Mouse (Mus musculus) splenic B cell, adult 2 months (primary cell): ENCODE data around the gene Clcn1.

ENCODE experiments used
- DNase-seq: peaks from one replicate; pipeline ENCODE4 v3.0.0-alpha.2; 2011; ENCODE audit warnings: low read depth, low spot score
- H3K27me3 ChIP-seq: 2 replicates; pipeline ENCODE4 v1.6.1; 2012; ENCODE audit warnings: mild to moderate bottlenecking, low read length, moderate library complexity, mixed read lengths; ENCODE audit not compliant: control insufficient read depth, poor library complexity, insufficient read depth, severe bottlenecking
- H3K36me3 ChIP-seq: 2 replicates; pipeline ENCODE4 v1.6.1; 2012; ENCODE audit warnings: mild to moderate bottlenecking, low read length, moderate library complexity, mixed read lengths; ENCODE audit not compliant: control insufficient read depth, poor library complexity, insufficient read depth, severe bottlenecking

The Clcn1 gene

GRCm38 (mm10) chr6:42326509-42326908 is 40.0 kb downstream of the Clcn1 start:
- H3K36me3 ChIP-seq: no peaks in the 10 kb centered on the region
- no peak for DNase-seq

GRCm38 (mm10) chr6:42328757-42329156 is 42.3 kb downstream of the Clcn1 start:
- H3K27me3 ChIP-seq: peaks cover under 1% of the 10 kb centered on the region; the same call in 1 of the 2 replicates
- H3K36me3 ChIP-seq: no peaks in the 10 kb centered on the region
- DNase-seq: no peak

More at GRCm38 (mm10) chr6:42326509-42326908, 40.0 kb downstream of the Clcn1 start:
- peaks cover 4% of the 10 kb centered on the region; the same call in 1 of the 2 replicates for H3K27me3 ChIP-seq

GRCm38 (mm10) chr6:42330216-42330615 is 43.7 kb downstream of the Clcn1 start:
- Histone ChIP-seq H3K27me3 (no peaks in the 10 kb centered on the region), H3K36me3 (no peaks in the 10 kb centered on the region)
- no peak for DNase-seq

- no peaks in the 10 kb centered on the region for H3K27me3 ChIP-seq
Observed at GRCm38 (mm10) chr6:42330946-42331345, 44.5 kb downstream of the Clcn1 start.

DNA sequence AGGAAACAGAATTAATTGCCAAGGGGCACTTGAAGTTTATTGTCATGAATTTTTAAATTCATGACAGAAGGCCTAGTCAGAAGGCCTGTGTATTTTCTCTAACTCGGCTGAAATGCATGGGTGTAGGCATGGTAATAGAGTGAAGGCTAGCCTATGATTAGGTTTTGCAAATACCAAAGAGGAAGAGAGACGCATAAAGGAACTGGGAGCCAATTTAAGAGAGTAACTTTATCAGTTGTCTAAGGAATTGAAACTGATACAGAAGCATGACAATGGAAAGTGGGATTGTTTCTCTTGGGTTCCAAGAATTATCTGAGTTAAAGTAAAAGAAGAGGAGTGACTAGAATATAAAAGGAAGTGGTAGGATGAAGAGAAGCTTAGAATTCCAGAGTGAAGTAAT is 52.7 kb downstream of the Clcn1 start:
- no peaks in the 10 kb centered on the region for H3K27me3 ChIP-seq
- no peak for DNase-seq
- no peaks in the 10 kb centered on the region for H3K36me3 ChIP-seq

More at GRCm38 (mm10) chr6:42330946-42331345, 44.5 kb downstream of the Clcn1 start:
- no peak for DNase-seq
- no peaks in the 10 kb centered on the region for H3K36me3 ChIP-seq

- H3K36me3 ChIP-seq: no peaks in the 10 kb centered on the region
- DNase-seq: no peak
- H3K27me3 ChIP-seq: no peaks in the 10 kb centered on the region
Observed at GRCm38 (mm10) chr6:42339981-42340380, 53.5 kb downstream of the Clcn1 start.

GRCm38 (mm10) chr6:42342171-42342570 is 55.7 kb downstream of the Clcn1 start:
- H3K27me3 ChIP-seq: no peaks in the 10 kb centered on the region
- H3K36me3 ChIP-seq: no peaks in the 10 kb centered on the region
- DNase-seq: no peak

DNA sequence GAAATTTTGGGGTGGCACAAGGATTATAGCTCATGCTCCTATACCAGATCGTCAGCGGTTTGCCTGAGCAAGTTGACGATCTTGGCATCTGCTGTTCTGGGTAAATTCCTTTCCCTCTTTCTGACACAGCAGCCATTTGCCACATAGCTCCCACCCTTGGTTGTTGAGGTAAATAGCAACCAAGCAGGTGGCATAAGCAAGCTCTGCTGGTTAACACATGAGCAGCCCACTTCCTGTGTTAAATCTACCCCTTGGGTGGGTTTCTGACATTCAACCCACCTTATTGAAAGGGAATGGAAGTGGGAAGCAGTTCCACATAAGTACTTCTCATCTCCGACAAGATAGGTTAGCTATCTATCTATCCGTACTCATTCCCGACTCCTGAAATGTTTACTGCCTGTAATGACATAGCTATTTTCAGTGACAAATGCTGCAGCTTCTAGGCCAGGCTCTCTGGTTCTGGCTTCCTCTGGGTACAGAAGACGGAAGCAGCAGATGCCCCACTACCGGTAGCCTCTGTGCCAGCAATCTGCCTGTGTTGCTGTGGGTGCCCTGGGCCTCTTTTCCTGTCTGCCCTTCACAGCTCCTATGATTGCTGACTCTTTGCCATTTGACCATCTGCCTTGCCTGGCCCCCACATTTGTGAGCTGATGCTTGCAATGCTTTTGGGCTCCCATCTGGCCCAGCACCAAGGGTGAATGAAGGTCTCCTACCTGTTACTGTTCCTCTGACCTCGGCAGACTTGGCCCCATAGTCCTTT is 57.1 kb downstream of the Clcn1 start:
- no peaks in the 10 kb centered on the region for H3K27me3 ChIP-seq
- DNase-seq: peak; percentile 27
- H3K36me3 ChIP-seq: no peaks in the 10 kb centered on the region

GRCm38 (mm10) chr6:42344255-42344654 is 57.8 kb downstream of the Clcn1 start:
- peak; percentile 29 for DNase-seq
- H3K27me3 ChIP-seq: no peaks in the 10 kb centered on the region

DNA sequence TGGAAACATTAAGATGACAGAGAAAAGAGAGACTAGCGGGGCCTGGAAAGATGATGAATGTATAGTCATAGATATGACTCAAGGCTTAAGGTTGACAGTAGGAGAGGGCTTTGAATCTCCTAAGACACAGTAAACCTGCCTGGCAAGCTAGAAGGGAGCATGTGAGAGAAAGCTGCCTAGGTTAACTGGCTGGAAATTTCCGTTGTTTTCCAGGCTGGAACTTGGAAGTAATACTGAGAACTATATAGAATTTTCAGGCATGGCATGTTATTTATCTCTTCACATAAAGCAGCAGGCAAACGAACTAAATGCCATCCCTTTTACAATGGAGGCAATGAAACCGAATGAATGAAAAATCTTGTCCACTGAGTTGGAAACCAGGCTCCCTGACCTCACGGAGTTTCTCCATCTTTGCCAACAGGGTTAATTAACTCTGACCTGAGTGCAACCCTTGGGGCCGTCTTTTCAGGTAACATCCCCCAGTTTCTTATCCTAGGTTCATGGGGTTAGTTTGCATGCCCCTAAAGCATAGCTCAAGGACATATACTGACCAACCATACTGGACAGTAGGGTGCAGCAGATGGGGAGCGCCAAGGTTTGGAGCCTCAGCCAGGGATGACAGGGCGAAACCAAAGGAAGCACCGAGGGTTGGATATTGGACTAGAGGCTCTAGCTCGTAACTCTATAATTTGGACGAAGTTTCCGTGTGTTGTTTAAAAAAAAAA is 62.0 kb downstream of the Clcn1 start:
- no peak for DNase-seq
- H3K36me3 ChIP-seq: no peaks in the 10 kb centered on the region

More at GRCm38 (mm10) chr6:42344255-42344654, 57.8 kb downstream of the Clcn1 start:
- no peaks in the 10 kb centered on the region for H3K36me3 ChIP-seq

GRCm38 (mm10) chr6:42349006-42349425 is 62.5 kb downstream of the Clcn1 start:
- DNase-seq: peak; percentile 69
- Histone ChIP-seq H3K36me3 (no peaks in the 10 kb centered on the region), H3K27me3 (no peaks in the 10 kb centered on the region)

More for the DNA sequence above, 62.0 kb downstream of the Clcn1 start:
- H3K27me3 ChIP-seq: no peaks in the 10 kb centered on the region

GRCm38 (mm10) chr6:42349426-42350020 is 63.0 kb downstream of the Clcn1 start, which contains the start of gene Zyx:
Gene Zyx (plus strand): TSS chr6:42349630.
- peak; percentile 80 for DNase-seq
- Histone ChIP-seq H3K27me3 (no peaks in the 10 kb centered on the region), H3K36me3 (no peaks in the 10 kb centered on the region)

DNA sequence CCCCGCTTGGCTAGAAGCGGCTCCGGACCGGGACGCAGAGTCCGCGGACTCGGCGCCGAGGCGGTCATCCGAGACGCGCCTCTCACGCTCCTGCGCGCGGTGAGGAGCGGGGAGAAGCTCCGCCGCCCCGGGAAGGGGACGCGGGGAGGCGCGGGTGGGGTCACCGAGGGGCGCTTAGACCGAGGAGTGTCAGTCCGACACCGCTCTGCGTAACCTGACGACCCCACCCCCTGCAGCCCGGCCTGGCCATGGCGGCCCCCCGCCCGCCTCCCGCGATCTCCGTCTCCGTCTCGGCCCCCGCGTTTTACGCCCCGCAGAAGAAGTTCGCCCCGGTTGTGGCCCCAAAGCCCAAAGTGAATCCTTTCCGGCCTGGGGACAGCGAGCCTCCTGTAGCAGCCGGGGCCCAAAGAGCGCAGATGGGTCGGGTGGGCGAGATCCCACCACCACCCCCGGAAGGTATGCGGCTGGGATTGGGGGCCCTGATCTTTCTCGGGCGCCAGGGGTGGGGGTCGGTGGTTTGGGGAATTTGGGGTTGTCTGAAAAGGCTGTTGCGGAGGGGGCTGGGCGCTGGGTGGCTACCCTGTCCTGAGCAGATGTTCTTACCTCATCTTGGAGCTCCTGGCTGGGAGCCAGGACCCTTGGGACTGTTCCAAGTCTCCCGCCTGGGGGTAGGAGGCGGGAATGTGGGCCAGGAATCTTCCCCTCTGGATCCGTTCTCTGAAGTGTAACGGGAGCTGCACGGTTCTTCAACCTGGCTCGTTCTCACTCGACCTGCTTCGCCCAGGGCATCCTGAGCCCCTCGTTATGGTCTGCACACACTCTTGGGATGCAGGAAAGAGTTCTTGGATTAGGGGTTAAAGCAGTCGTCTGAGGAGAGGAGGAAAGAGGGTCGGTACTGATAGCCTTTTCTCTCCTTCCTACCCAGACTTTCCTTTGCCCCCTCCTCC is 63.8 kb downstream of the Clcn1 start:
- H3K27me3 ChIP-seq: no peaks in the 10 kb centered on the region
- no peaks in the 10 kb centered on the region for H3K36me3 ChIP-seq
- no peak for DNase-seq
